Mouse (Mus musculus) spleen, adult 2 months (tissue): Measurements from ENCODE around the gene Mecr. TPM values are rescaled to one million over a fixed set of nuclear protein-coding genes. Genes with fewer than 3 reads are reported as not detected.

Experiments used
- DNase-seq, 2 experiments: peaks; one replicate each; pipeline versions ENCODE4 v3.0.0 to v3.0.0-alpha.2; 2012 to 2021; ENCODE audit warnings: low spot score in 2 of 2, low read depth in 1 of 2
- H3K27ac ChIP-seq: fragments of 200-500 bp; 2 replicates; pipeline ENCODE4 v1.5.1; 2012; ENCODE audit warnings: low read length, inconsistent platforms; ENCODE audit not compliant: insufficient read depth
- H3K27me3 ChIP-seq: fragments of 200-500 bp; 2 replicates; pipeline ENCODE4 v1.6.1; 2012; ENCODE audit warnings: mild to moderate bottlenecking, moderate library complexity, low read length, inconsistent platforms; ENCODE audit not compliant: control insufficient read depth, insufficient read depth
- H3K36me3 ChIP-seq: fragments of 200-500 bp; 2 replicates; pipeline ENCODE4 v1.6.1; 2012; ENCODE audit warnings: mild to moderate bottlenecking, low read length, inconsistent platforms; ENCODE audit not compliant: control insufficient read depth, insufficient read depth
- H3K4me1 ChIP-seq: fragments of 200-500 bp; 2 replicates; pipeline ENCODE4 v1.6.1; 2011; ENCODE audit warnings: inconsistent platforms; ENCODE audit not compliant: control insufficient read depth, insufficient read depth, insufficient read length
- H3K4me3 ChIP-seq: fragments of 200-500 bp; 2 replicates; pipeline ENCODE4 v1.5.1; 2011; ENCODE audit warnings: mild to moderate bottlenecking, inconsistent platforms; ENCODE audit not compliant: insufficient read depth, insufficient read length; ENCODE audit errors: extremely low read depth
- CTCF ChIP-seq: fragments of 200-500 bp; IDR thresholded peaks from 2 replicates; pipeline ENCODE4 v1.5.1; 2011; ENCODE audit warnings: mild to moderate bottlenecking, inconsistent platforms; ENCODE audit not compliant: insufficient read depth, insufficient read length, insufficient replicate concordance; ENCODE audit errors: extremely low read depth
- POLR2A ChIP-seq: fragments of 200-500 bp; IDR thresholded peaks from 2 replicates; pipeline ENCODE4 v1.6.1; 2011; ENCODE audit warnings: low read depth, low read length, inconsistent platforms
- WGBS: fragments of 180-500 bp; shearing (Covaris S2); methylation state at CpG from one replicate; pipeline ENCODE4 v1.1.7; 2018; 5-methylcytosine and 5-hydroxymethylcytosine counted together
- polyA plus RNA-seq: library from polyadenylated mRNA; depleted of rRNA; stranded (reverse); fragments of >200 nt; gene quantifications from 2 replicates; pipeline ENCODE4 v1.2.3, GENCODE M21; 2012

Gene Mecr
- polyA plus RNA-seq, 1 experiment, result 15.0 TPM

DNA sequence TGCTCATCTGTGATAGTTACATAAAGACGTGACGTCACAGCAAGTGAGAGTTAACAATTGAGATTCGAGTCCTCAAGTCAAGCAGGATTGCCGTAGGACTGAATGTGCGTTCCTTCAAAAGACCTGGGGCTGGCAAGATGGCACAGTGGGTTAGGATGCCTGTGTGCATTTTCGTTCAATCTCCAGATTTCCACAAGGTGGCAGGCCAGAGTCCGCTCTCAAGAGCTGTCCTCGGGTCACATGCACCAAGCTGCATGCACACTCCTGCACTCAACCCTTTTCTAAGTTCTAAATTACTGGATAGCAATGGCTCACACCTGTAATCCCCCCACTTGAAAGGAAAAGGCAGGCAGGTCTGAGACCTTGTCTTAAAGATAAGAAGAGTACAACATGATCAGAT lies 61.2 kb downstream of the Mecr start:
- TF ChIP-seq CTCF, result peak; percentile 22; the same call in 1 of the 2 replicates
- no peak for TF ChIP-seq POLR2A
- no peaks in the 10 kb centered on the region for H3K27me3 ChIP-seq
- no peaks in the 10 kb centered on the region for H3K4me1 ChIP-seq
- H3K27ac ChIP-seq, result no peak overlapping the region
- H3K36me3 ChIP-seq, result peaks cover 27% of the 10 kb centered on the region
- WGBS, result 73% methylated on average over 8 of the region's 8 CpGs
- no peak for DNase-seq
- H3K4me3 ChIP-seq, result no peak overlapping the region

DNA sequence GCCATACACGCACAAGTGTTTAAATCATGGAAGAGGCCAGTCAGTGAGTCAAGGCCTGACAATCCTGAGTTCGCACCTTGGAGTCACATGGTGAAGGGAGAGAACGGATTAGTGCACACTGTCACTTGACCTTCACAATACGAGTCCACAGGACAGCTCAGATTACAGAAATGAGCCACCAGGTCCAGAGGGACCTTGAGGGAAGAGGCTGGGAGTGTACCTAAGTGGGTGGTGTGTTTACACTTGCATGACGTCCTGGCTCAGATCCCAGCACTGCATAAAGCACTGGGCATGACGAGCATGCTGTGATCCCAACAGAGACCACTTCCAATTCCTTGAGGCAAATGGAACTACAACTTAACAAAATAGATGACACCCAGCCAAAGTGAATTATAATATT lies 63.2 kb downstream of the Mecr start:
- Histone ChIP-seq H3K4me3 (no peak overlapping the region), H3K27ac (no peak overlapping the region), H3K4me1 (peaks cover 3% of the 10 kb centered on the region; the same call in 1 of the 2 replicates), H3K36me3 (peaks cover 8% of the 10 kb centered on the region), H3K27me3 (no peaks in the 10 kb centered on the region)
- WGBS, result 87% methylated on average over 6 of the region's 6 CpGs
- no peak for DNase-seq
- TF ChIP-seq CTCF (no peak), POLR2A (no peak)

DNA sequence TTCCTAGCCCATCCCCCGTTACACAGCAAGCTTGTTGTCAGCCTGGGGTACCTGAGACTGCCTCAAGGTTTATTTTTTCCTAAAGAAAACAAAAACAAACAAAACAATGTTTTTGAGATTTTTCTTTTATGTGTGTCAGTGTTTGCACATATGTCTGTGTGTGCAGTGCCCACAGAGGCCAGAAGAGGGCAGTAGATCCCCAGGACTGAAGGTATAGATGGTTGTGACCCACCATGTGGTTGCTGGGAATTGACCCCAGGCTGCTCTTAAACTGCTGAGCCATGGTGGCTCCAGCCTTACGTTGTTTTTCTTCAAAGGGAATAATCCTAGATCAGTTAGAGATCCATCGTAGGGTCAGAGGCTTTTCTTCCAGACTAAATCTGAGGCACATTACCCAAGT lies 64.6 kb downstream of the Mecr start:
- Histone ChIP-seq H3K36me3 (no peaks in the 10 kb centered on the region), H3K4me3 (no peak overlapping the region), H3K27me3 (no peaks in the 10 kb centered on the region), H3K27ac (no peak overlapping the region), H3K4me1 (peaks cover 3% of the 10 kb centered on the region; the same call in 1 of the 2 replicates)
- TF ChIP-seq CTCF (no peak; the same call in 1 of the 2 replicates), POLR2A (no peak)
- no peak for DNase-seq
- WGBS, result 93% methylated on average over 3 of the region's 3 CpGs

DNA sequence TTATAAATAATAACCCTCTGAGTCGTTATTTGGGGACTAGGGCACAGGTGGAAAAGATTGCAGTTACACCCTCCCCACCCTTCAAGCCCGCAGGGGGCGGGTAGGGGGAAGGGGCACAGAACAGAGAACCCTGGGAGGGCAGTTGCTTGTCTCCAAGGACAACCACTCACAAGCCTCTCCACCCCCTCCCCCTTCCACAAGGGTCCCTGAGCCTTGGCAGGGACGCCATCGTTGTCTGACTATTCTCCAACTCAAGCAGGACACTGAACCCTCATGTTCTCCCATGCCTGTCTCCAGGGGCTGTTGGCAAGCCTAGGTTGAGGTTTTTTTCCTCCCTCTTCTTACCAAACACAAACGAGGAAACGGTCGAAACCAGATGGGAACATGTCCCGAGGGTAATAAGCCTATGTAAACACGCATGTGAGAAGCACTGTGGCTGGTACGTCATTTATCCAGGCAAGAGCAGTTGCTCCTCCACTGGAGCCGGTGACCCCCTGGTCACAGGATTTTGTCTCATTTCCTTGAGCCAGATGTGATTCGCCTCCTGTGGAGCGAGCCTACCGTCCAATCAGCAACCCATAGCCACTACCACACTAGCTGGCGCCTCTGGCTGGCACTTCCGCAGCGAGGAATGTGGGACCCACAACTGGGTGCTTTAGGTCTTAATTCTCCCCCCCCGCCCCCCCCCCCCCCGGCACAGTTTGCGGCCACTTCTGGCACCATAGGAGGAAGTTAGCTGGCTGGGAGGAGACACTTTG lies 67.1 kb downstream of the Mecr start:
- Histone ChIP-seq H3K4me1 (peaks cover 5% of the 10 kb centered on the region; the same call in 1 of the 2 replicates), H3K27ac (no peak overlapping the region)
- DNase-seq, result no peak

DNA sequence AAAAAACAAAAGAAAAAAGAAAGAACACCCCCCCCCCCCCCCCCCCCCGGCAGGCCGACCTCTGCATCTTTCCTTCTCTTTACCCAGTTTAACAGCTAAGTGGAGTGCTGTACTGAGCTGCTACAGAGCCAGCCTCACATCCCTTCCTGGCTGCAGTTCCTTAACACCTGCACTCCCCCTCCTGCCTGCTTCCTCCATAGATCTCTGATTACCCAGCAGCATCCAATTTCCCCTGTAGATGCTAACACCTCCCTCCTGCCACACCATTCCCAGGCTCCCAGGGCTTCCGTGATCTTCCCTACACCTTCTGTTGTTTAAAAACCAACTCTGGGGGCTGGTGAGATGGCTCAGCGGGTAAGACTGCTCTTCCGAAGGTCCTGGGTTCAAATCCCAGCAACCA lies 68.3 kb downstream of the Mecr start:
- WGBS, result 84% methylated on average over 3 of the region's 5 CpGs
- TF ChIP-seq CTCF (no peak), POLR2A (no peak)
- no peak overlapping the region for H3K27ac ChIP-seq
- H3K4me3 ChIP-seq, result no peak overlapping the region
- no peaks in the 10 kb centered on the region for H3K36me3 ChIP-seq
- no peak for DNase-seq
- H3K4me1 ChIP-seq, result peaks cover 5% of the 10 kb centered on the region; the same call in 1 of the 2 replicates
- H3K27me3 ChIP-seq, result peaks cover 4% of the 10 kb centered on the region; the same call in 1 of the 2 replicates

More for the DNA sequence above, 67.1 kb downstream of the Mecr start:
- Histone ChIP-seq H3K36me3 (no peaks in the 10 kb centered on the region), H3K27me3 (peaks cover 4% of the 10 kb centered on the region; the same call in 1 of the 2 replicates), H3K4me3 (peak overlapping the region; percentile 22; the same call in 1 of the 2 replicates)
- TF ChIP-seq CTCF (no peak), POLR2A (no peak)
- WGBS, result 3% methylated on average over 20 of the region's 21 CpGs

DNA sequence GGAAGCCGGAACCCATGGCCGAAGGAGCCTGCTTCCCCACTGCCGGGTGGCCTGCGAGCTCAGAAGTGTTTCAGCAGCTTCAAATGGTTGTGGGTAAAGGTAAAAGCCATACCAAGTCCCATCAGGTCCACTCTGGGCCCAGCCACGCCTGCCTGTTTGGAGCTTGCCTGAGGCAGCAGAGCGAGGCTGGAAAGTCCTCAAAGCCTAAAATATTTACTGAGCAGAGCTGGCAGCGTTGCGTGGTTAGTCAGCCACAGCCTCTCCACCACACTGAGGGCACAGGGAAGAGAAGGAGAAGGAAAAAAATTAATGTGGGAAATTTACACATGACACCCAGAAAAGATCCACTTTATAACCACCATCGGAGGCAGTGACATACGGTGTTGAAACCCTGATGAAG lies 70.3 kb downstream of the Mecr start:
- peaks cover 5% of the 10 kb centered on the region; the same call in 1 of the 2 replicates for H3K4me1 ChIP-seq
- no peak overlapping the region for H3K27ac ChIP-seq
- no peak for DNase-seq
- WGBS, result 75% methylated on average over 10 of the region's 10 CpGs
- no peaks in the 10 kb centered on the region for H3K36me3 ChIP-seq
- TF ChIP-seq POLR2A (no peak), CTCF (no peak)
- H3K4me3 ChIP-seq, result no peak overlapping the region
- H3K27me3 ChIP-seq, result peaks cover 4% of the 10 kb centered on the region

DNA sequence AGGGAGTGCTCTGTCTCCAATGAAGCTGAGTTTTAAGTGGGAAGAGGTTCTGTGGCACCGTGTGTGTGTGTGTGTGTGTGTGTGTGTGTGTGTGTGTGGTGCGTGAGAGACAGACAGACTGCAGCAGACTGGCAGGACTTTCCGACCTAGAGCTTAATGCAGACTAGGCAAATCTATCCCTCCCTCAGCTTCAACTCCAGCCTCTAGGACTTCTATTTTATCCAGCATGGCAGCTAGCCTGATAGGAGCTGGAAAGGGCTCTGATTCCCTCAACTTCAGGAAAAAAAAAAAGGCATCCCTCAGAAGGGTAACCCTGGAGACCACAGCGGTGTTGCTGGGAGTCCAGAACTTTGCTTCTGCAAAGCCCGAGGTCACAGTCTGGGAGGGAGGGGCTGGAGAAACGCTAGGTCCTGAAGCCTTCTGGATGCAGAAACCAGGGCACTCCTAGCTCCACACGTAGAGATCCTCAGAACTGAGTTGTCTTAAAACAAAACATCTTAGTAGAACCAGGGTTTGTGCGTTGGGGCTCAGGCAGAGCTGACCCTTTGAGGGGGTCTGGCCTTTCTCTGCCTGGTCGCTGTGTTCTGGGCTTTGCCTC lies 70.9 kb downstream of the Mecr start:
- H3K27me3 ChIP-seq, result peaks cover 4% of the 10 kb centered on the region
- DNase-seq, result no peak

More for the DNA sequence above, 70.9 kb downstream of the Mecr start:
- Histone ChIP-seq H3K27ac (no peak overlapping the region), H3K4me3 (no peak overlapping the region), H3K4me1 (peaks cover 5% of the 10 kb centered on the region; the same call in 1 of the 2 replicates), H3K36me3 (no peaks in the 10 kb centered on the region)
- TF ChIP-seq POLR2A (no peak), CTCF (no peak)
- 50% methylated on average over 9 of the region's 9 CpGs for WGBS
